Mouse (Mus musculus) C2C12 (cell line): ENCODE results near the gene Gys1. TPM values are rescaled to one million over a fixed set of nuclear protein-coding genes. Genes with fewer than 3 reads are reported as not detected.

Source experiments
- H3K27me3 ChIP-seq: one replicate; pipeline ENCODE4 v1.6.1; 2011; ENCODE audit not compliant: control insufficient read depth, insufficient read depth, insufficient read length
- H3K36me3 ChIP-seq: one replicate; pipeline ENCODE4 v1.6.1; 2011; ENCODE audit not compliant: control insufficient read depth, insufficient read depth
- H3K4me3 ChIP-seq: one replicate; pipeline ENCODE4 v1.5.1; 2011; ENCODE audit warnings: mild to moderate bottlenecking, control low read depth; ENCODE audit not compliant: poor library complexity, insufficient read depth, severe bottlenecking
- H3K79me2 ChIP-seq: one replicate; pipeline ENCODE4 v1.6.1; 2011; ENCODE audit not compliant: control insufficient read depth, insufficient read depth
- H3K79me3 ChIP-seq: one replicate; pipeline ENCODE4 v1.6.1; 2011; ENCODE audit warnings: low read depth, control low read depth
- H3ac ChIP-seq: one replicate; pipeline ENCODE3; 2011; ENCODE audit warnings: low read depth; ENCODE audit not compliant: control insufficient read depth, insufficient read length
- CEBPB ChIP-seq: IDR thresholded peaks from one replicate; pipeline ENCODE4 v1.6.1; 2011; ENCODE audit warnings: low read depth, mild to moderate bottlenecking, control low read depth, moderate library complexity
- CTCF ChIP-seq: IDR thresholded peaks from one replicate; pipeline ENCODE4 v1.5.1; 2011; ENCODE audit not compliant: control insufficient read depth, insufficient read depth, insufficient read length
- FOSL1 ChIP-seq: IDR thresholded peaks from one replicate; pipeline ENCODE4 v1.8.0; 2011; ENCODE audit warnings: mild to moderate bottlenecking, low read length; ENCODE audit not compliant: poor library complexity, insufficient read depth, severe bottlenecking
- MAX ChIP-seq: IDR thresholded peaks from one replicate; pipeline ENCODE4 v1.6.1; 2011; ENCODE audit warnings: mild to moderate bottlenecking, control low read depth
- MYOD1 ChIP-seq: IDR thresholded peaks from one replicate; pipeline ENCODE4 v1.6.1; 2011; ENCODE audit warnings: low read depth; ENCODE audit not compliant: control insufficient read depth, insufficient read length
- MYOG ChIP-seq: IDR thresholded peaks from one replicate; pipeline ENCODE4 v1.6.1; 2011; ENCODE audit not compliant: control insufficient read depth, insufficient read length; ENCODE audit errors: extremely low read depth
- USF1 ChIP-seq: IDR thresholded peaks from one replicate; pipeline ENCODE4 v1.6.1; 2011; ENCODE audit warnings: low read depth, mild to moderate bottlenecking, control low read depth, moderate library complexity
- polyA plus RNA-seq: library from polyadenylated mRNA; unstranded; fragments of >200 nt; fragmentation: generic; extraction: Trizol; gene quantifications from one replicate; pipeline ENCODE4 v1.2.1, GENCODE M21; 2012; ENCODE audit warnings: missing spikeins

Gene Gys1
- polyA plus RNA-seq, 1 experiment = 25.2 TPM

DNA sequence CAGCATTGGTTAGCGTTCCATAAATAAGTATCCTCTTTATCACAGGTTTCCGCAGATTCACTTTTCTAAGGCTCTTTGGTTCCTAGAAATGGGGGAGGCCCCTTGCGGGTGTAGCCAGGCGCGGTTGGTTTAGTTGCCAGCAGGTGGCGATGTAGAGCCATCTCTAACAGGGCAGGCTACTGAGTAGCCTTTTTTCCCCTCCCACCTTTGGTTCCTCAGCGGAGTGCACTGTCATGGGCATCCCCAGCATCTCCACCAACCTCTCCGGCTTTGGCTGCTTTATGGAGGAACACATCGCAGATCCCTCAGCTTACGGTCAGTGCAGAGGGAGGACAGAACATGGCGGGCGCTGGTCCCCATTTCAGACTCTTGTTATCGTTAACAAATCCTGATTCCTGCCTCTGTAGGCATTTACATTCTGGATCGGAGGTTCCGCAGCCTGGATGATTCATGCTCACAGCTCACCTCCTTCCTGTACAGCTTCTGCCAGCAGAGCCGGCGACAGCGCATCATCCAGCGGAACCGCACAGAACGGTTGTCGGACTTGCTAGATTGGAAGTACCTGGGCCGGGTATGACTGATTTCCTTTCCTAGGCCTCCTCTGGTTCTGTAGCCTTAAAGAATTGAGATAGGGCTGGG, 16.8 kb downstream of the Gys1 start:
- H3ac ChIP-seq = no peak overlapping the region
- H3K36me3 ChIP-seq = peaks cover 18% of the 10 kb centered on the region
- H3K4me3 ChIP-seq = no peak overlapping the region
- no peaks in the 10 kb centered on the region for H3K27me3 ChIP-seq
- H3K79me2 ChIP-seq = no peaks in the 10 kb centered on the region
- H3K79me3 ChIP-seq = no peaks in the 10 kb centered on the region
- TF ChIP-seq CTCF (peak; percentile 57), CEBPB (no peak)

- no peak overlapping the region for H3K4me3 ChIP-seq
- peaks cover 28% of the 10 kb centered on the region for H3K36me3 ChIP-seq
- H3K79me2 ChIP-seq = peaks cover 24% of the 10 kb centered on the region
- peaks cover 21% of the 10 kb centered on the region for H3K79me3 ChIP-seq
- no peak overlapping the region for H3ac ChIP-seq
- TF ChIP-seq MAX (no peak), MYOG (no peak), USF1 (no peak), CEBPB (no peak), FOSL1 (no peak), MYOD1 (no peak)
- no peaks in the 10 kb centered on the region for H3K27me3 ChIP-seq
Observed at GRCm38 (mm10) chr7:45454971-45455370, 20.3 kb downstream of the Gys1 start.

DNA sequence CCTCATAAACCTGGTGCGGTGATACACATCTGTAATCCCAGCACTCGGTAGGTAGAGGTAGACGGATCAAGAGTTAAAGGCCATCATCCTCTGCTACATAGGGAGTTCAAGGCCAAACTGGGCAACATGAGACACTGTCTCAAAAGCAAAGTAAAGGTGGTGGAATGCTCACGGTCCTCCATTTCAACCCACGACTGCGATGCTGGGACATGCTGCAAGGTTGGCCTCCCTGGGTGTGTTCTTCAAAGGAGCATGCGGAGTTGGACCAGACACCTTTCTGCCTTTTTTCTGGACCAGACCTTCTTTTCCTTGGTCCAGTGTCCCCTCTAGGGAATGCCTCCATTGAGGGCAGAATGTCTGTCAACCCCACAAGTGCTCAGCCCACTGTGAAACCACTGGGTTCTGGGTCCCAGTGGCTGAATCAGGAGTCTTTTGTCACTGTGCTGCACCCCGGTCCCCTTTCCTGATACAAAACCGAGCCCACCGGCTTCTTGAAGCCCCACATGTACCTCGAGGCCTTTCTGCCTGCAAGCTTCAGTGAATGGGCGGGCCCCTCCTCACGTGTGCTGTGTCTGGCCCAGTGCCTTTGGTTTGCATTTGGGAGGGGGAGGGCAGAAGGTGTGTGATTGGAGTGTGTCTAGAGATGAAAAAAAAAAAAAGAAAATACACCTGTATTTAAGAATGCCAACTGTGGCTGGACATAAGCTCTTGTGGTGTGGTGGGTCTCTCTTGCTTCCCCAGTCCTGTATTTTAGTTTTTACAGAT, 21.5 kb downstream of the Gys1 start:
- Histone ChIP-seq H3K79me2 (peaks cover 31% of the 10 kb centered on the region), H3K4me3 (peak overlapping the region; percentile 93), H3ac (no peak overlapping the region), H3K27me3 (no peaks in the 10 kb centered on the region), H3K36me3 (peaks cover 33% of the 10 kb centered on the region), H3K79me3 (peaks cover 27% of the 10 kb centered on the region)
- TF ChIP-seq MYOD1 = no peak
- no peak for TF ChIP-seq MYOG
- TF ChIP-seq FOSL1 = no peak
- TF ChIP-seq CTCF = no peak
- no peak for TF ChIP-seq USF1
- no peak for TF ChIP-seq MAX
- no peak for TF ChIP-seq CEBPB

- peaks cover 31% of the 10 kb centered on the region for H3K79me2 ChIP-seq
- peaks cover 34% of the 10 kb centered on the region for H3K36me3 ChIP-seq
- H3K4me3 ChIP-seq = peak overlapping the region; percentile 93
- TF ChIP-seq CEBPB (no peak), FOSL1 (no peak), MYOG (no peak), USF1 (no peak), MAX (no peak)
- no peak overlapping the region for H3ac ChIP-seq
- no peaks in the 10 kb centered on the region for H3K27me3 ChIP-seq
- H3K79me3 ChIP-seq = peaks cover 27% of the 10 kb centered on the region
Observed at GRCm38 (mm10) chr7:45456721-45457203, 22.1 kb downstream of the Gys1 start.

DNA sequence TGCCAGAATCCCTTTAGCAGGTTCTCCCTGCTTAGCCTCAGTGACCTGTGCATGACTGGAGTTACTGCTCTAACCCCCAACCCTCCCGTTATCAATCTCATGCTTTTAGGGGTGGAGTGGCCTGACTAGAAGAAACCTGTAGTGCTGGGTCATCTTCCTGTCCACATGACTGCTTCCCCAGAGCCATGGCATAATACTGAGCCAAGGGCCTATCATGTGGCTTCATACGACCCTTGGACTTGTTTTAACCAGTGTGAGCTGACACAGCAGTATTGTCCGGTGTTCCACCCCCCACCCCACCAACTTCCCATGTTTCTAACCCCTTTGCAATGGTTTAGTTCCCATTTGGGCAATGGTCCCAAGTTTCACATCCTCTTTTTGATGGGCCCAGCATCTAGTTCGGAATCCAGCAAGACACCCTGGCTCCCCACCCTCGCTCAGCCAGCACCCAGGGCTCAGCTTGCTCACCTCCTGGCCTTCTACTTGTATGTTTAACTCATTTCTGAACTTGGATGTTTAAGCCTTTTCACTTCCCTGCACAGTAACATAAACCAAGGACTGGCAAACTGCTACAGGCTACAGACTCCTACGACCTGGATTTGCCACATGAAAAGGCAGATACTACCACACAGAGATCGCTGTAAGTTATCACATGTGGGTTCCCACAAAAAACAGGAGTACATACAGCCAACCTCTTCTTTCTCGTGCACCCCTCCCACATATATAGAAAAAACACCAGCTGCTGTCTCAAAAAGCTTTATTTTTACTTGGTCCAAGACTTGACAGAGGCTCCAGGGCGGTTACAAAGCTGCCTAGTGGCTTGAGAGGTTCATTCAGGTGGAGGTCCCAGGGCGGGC, 22.8 kb downstream of the Gys1 start:
- Histone ChIP-seq H3K79me2 (peaks cover 32% of the 10 kb centered on the region), H3K79me3 (peaks cover 27% of the 10 kb centered on the region), H3K4me3 (peak overlapping the region; percentile 93), H3K36me3 (peaks cover 41% of the 10 kb centered on the region), H3K27me3 (no peaks in the 10 kb centered on the region), H3ac (peak overlapping the region; percentile 58)
- TF ChIP-seq USF1 (peak; percentile 33), MAX (peak; percentile 23), FOSL1 (no peak)
